Mouse (Mus musculus): ENCODE measurements around the gene Hkdc1. TPM values are rescaled to one million over a fixed set of nuclear protein-coding genes. Genes with fewer than 3 reads are reported as not detected.
"Not testable (repeated sequence)": the region's sequence is repeated elsewhere in the genome, so short reads cannot be mapped to it uniquely, and the experiment has no call there.

Gene Hkdc1
- total RNA-seq (2015) (not detected in 2 replicates), total RNA-seq (2017) (not detected in 2 replicates)

- ATAC-seq (replicated peaks; ENCODE audit: poor library complexity): no peak
Measured at GRCm38 (mm10) chr10:62422255-62422654, at the start of gene Hkdc1. Gene Hkdc1, minus strand, starts transcription at chr10:62422491.

- ATAC-seq (replicated peaks; ENCODE audit: poor library complexity): 0 out of 2 replicates have a peak, but pooled peaks have one; percentile 20
Measured at GRCm38 (mm10) chr10:62471105-62471504, 48.8 kb upstream of the Hkdc1 start.

GRCm38 (mm10) chr10:62469736-62470135 is 47.4 kb upstream of the Hkdc1 start:
- ATAC-seq (replicated peaks; ENCODE audit: poor library complexity): no peak

- ATAC-seq (replicated peaks; ENCODE audit: poor library complexity): no peak
Measured at GRCm38 (mm10) chr10:62461321-62461720, 39.0 kb upstream of the Hkdc1 start.

- not testable (repeated sequence) for ATAC-seq (replicated peaks; ENCODE audit: poor library complexity)
Measured at GRCm38 (mm10) chr10:62452001-62452400, 29.7 kb upstream of the Hkdc1 start.

- ATAC-seq (replicated peaks; ENCODE audit: poor library complexity): peak; percentile 24
Measured at GRCm38 (mm10) chr10:62450280-62450640, 28.0 kb upstream of the Hkdc1 start.

- peak; percentile 88 for ATAC-seq (replicated peaks; ENCODE audit: poor library complexity)
Measured at GRCm38 (mm10) chr10:62449364-62450279, 27.3 kb upstream of the Hkdc1 start, which contains the start of the genes 4930507D05Rik and Supv3l1. Gene 4930507D05Rik, plus strand, starts transcription at chr10:62449489. Gene Supv3l1, minus strand, starts transcription at chr10:62449738.

- ATAC-seq (replicated peaks; ENCODE audit: poor library complexity): peak; percentile 29; the same call in 1 of the 2 replicates
Measured at GRCm38 (mm10) chr10:62430427-62430826, 8.1 kb upstream of the Hkdc1 start.

GRCm38 (mm10) chr10:62425081-62425871 is 3.0 kb upstream of the Hkdc1 start:
- ATAC-seq (replicated peaks; ENCODE audit: poor library complexity): no peak

GRCm38 (mm10) chr10:62421127-62421526 is 1.2 kb downstream of the Hkdc1 start:
- ATAC-seq (replicated peaks; ENCODE audit: poor library complexity): no peak

- ATAC-seq (replicated peaks; ENCODE audit: poor library complexity): no peak
Measured at GRCm38 (mm10) chr10:62420399-62420798, 1.9 kb downstream of the Hkdc1 start.

- ATAC-seq (replicated peaks; ENCODE audit: poor library complexity): no peak
Measured at GRCm38 (mm10) chr10:62419422-62419821, 2.9 kb downstream of the Hkdc1 start.

- ATAC-seq (replicated peaks; ENCODE audit: poor library complexity): no peak
Measured at GRCm38 (mm10) chr10:62418831-62419356, 3.4 kb downstream of the Hkdc1 start.

- peak; percentile 54 for ATAC-seq (replicated peaks; ENCODE audit: poor library complexity)
Measured at GRCm38 (mm10) chr10:62413606-62413982, 8.7 kb downstream of the Hkdc1 start.

GRCm38 (mm10) chr10:62412906-62413605 is 9.2 kb downstream of the Hkdc1 start:
- peak; percentile 34 for ATAC-seq (replicated peaks; ENCODE audit: poor library complexity)

GRCm38 (mm10) chr10:62411431-62412410 is 10.6 kb downstream of the Hkdc1 start:
- ATAC-seq (replicated peaks; ENCODE audit: poor library complexity): no peak

GRCm38 (mm10) chr10:62410943-62411342 is 11.3 kb downstream of the Hkdc1 start:
- peak; percentile 93 for ATAC-seq (replicated peaks; ENCODE audit: poor library complexity)

- ATAC-seq (replicated peaks; ENCODE audit: poor library complexity): no peak
Measured at GRCm38 (mm10) chr10:62404901-62405300, 17.4 kb downstream of the Hkdc1 start.

- no peak for ATAC-seq (replicated peaks; ENCODE audit: poor library complexity)
Measured at GRCm38 (mm10) chr10:62401641-62402111, 20.6 kb downstream of the Hkdc1 start.

Measured in megakaryocyte progenitor cell, adult 5-6 weeks (primary cell).